Mouse (Mus musculus): Measurements from ENCODE around the gene Cd3d.
A peak's percentile ranks its signal among the peaks of the same experiment; 100 is the strongest.
"Not testable (repeated sequence)": the region's sequence is repeated elsewhere in the genome, so short reads cannot be mapped to it uniquely, and the experiment has no call there.

Cd3d gene

DNA sequence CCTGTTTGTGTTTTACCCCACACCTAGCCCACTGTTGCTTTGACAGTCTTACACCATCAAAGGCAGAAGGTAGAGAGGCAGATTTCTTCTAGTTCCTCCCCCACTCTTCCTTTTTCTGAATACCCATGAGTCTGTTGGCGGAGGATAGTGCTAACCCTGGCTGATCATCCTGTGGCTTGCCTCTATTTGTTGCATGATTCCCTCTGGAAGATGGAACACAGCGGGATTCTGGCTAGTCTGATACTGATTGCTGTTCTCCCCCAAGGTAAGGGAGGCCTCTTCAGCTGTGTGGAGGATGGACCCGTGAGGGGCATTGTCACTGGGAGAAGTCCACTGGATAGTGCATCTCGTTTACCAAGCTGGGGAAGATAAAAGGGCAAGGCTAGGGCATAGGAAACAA, at the start of gene Cd3d:
TSS of gene Cd3d (plus strand) at position 111 of the 400 bp plus-strand sequence.
- DNase-seq (ENCODE audit: low spot score) = no peak

DNA sequence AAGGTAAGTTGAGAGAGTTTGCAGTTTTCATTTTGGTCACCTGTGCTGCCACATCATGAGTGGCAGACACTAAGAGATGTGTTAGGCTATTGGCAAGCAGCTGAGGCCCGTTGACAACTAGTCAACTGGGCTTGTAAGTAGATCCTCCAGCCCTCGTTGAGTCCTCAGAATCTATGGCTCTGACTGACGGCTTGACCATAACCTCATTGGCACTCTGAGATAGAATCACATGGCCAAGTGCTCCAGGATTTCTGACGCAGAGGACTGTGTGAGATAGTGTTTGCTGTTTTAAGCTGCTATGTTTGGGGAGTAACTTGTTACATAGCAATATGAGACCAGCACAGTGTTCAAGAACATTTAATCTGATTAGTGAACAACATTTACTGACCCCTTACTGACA, 39.8 kb upstream of the Cd3d start:
- no peak for DNase-seq (ENCODE audit: low spot score)

DNA sequence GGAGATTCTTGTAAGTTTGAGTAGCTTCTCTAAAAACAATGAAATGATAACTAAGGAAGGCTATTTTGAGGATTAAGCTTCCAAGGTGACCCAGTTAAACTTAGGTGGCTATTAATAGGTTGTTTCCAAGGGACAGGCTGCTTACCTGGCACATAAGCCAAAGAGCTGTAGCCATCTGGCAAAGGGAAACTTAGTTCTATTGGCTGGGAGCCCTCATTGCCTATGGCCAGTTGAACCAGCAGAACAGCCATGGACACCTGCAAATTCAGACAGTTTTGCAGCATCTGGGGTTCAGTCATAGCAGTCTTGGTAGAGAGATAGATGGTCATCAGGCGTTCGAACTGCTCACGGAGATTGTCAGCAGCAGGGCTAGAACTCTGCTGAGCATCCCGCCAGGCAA, 39.2 kb upstream of the Cd3d start:
- no peak for DNase-seq (ENCODE audit: low spot score)

DNA sequence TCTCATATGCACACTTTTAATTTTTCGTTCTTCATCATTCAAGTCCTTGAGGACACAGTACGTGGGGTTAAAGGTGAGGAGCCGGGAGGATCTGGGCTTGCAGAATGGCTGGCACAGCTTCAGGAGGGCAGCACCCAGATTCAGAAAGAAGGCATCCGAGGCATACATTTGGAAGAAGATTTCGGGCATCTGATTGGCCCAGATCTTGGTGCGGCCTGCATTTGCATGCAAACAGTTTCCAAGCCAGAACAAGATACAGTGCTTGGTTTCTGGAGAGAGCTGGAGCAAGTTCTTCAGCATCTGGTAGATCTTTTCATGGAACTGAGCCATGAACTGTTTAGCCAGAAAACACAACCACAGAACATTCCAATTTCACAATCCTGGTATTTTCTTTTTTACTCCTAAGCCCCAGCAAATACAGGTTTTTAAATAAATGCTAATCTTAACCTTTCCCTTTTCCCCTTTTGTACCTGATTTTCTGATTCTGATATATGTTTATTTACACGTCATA, 35.3 kb upstream of the Cd3d start:
- DNase-seq (ENCODE audit: low spot score) = no peak

DNA sequence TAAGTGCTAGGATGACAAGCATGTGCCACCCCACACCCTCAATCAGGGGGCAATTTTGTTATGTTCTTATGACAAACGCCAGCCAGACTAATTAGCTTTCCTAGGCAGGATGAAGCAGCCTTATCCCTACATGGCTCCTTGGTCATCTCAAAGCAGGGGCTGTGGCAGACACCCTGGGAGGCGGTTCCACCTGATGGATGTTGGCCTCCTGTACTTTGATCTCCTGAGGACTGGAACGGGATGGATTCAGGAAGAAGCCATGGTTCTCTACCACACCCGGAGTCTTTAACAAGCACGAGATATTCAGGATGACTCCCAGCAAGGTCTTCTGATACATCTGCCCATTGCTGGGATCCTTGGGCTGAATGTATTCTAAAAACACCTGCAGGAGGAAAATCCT, 33.8 kb upstream of the Cd3d start:
- no peak for DNase-seq (ENCODE audit: low spot score)

DNA sequence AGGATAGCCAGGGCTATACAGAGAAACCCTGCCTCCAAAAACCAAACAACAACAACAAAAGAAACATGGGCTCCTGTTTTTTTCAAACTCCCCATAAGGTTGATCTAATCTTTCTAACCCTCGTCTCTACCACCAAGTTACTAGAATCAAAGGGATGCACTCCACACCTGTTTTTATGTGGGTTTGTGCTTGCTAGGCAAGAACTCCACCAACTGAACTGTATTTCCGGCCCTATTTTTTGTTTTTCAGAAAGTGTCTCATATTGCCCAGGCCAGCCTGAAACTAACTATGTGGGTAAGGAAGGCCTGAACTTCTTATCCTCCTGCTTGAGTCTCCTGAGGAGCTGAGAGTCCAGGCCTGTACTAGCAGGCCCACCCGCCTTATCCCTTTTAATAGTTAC, 27.2 kb upstream of the Cd3d start:
- DNase-seq (ENCODE audit: low spot score) = no peak

DNA sequence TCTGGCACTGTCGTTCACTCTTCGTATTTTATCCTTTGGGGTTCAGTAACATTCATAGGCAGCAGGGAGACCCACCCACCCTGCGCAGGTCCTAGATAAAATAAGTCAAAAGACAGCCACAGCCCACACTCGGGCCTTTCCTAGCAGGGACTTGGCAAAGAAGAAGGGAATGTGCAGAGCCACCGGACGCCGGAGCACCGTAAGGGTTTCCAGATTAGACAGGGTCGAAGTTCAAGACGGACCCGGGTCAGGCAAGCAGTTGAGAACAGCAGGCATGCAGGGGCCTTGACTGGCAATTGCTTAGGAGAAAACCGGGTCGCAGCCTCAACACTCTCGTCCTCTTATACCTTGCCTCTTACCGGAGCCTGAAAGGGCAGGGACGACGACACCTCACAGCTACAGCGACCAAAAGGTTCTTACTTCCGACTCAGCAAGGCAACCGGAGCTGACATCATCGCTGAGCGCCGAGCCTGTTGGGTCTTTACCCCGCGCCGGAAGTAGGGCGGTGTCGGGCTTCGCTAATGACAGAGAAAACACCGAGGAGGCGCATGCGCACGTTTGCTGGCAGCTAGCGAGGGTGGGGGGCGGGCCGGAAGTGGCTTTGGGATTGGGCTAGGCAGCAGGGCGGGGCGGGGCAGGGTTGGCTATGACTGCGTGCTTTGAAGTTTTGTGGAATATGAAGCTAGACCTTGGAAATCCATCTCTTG, 16.3 kb upstream of the Cd3d start, which contains the start of gene Ube4a:
TSS of gene Ube4a (minus strand) at position 475 of the 707 bp plus-strand sequence.
- DNase-seq (ENCODE audit: low spot score) = peak; percentile 98

DNA sequence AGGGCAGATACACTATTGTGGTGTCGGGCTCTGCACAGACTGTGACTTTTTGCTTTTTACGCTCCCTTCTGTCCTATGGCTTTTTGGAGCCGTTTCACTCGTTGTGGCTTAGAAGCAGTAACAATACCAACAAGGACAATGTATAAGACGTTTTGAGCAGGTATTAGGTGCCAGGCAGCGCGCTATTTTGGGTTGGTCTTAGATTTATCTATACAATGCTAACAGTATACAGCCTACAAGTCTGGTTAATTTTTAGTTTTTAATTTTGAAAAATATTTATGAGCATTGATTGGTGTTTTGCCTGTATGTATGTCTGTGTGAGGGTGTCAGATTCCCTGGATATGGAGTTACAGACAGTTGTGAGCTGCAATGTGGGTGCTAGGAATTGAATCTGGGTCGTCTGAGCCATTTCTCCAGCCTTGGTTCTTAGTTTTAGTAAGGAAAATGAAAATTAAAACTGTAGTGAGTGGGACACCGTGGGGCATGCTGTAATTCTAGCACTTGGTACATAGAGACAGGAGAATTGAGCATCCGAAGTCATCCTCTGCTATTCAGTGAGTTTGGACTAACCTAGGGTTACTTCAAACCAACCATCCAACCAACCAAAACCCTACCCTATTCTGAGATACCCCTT, 15.6 kb upstream of the Cd3d start:
- DNase-seq (ENCODE audit: low spot score) = no peak

DNA sequence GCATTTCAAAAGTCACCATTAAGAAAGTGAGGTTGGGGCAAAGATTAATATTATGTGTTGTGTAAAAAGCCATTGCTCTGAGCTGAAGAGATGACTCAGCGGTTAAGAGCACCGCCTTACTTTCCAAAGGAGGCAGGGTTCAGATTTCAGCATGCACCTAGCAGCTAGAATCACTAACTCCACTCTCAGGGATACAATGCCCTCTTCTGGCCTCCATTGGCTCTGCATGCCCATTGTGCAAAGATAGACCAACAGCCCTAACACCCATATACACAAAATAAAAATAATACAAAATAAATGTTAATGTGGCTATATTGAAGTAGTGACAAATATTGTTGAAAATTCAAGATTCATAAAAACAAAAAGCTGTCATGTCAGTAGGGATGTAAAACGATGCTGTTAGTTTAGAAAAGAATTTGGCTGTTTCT, 14.8 kb upstream of the Cd3d start:
- DNase-seq (ENCODE audit: low spot score) = peak; percentile 42

DNA sequence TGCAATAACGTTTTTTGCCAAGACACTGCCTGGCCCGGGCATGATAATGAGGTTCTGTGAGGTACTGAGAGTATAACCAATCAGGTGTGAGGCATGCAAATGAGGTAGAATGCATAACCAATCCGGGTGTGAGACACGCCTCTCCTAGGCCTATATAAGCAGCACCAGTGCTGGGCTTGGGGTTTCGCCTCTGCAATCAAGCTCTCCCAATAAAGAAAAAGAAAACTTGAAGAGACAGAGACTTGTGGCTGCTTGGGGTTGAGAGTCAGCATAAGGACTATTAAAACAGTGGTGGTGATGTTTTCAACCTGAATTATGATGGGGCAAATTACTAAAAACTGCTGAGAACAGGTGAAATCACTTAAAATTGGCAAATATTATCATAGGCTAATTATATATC, 13.8 kb upstream of the Cd3d start:
- DNase-seq (ENCODE audit: low spot score) = not testable (repeated sequence)

DNA sequence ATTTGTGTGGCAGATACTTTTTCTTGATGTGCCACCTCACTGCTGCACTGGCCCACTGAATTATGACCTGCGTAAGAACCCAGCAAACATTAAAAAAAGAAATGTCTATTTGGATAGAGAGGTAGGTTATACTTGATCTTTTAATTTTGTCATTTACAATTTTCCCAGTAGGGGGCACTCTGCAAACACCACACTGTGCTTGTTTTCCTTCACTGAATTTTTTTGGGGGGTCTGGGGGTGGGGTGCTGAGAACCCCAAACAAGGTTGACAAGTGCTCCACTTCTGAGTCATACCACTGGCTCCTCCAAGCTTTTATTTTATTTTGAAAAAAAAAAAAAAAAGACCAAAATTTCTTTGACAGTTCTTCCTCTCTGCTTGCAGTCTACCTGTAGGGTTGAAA, 12.1 kb upstream of the Cd3d start:
- no peak for DNase-seq (ENCODE audit: low spot score)

DNA sequence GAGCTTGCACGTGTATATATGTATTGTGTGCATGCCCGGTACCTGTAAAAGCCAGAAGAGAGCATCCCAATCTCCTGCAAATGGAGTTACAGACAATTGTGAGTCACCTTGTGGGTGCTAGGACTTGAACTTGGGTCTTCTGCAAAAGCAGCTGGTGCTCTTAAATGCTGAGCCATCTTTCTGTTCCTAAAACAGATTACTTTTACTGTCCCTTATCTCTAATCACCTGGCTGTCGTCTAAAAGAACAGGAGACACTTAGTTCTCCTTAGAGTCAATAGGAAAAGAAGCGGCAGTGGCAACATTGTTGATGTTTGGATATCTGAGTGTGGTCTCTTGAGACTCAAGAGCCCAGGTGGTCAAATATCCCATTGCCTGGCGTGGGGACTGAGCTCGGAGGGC, 3.8 kb upstream of the Cd3d start:
- DNase-seq (ENCODE audit: low spot score) = peak; percentile 39

DNA sequence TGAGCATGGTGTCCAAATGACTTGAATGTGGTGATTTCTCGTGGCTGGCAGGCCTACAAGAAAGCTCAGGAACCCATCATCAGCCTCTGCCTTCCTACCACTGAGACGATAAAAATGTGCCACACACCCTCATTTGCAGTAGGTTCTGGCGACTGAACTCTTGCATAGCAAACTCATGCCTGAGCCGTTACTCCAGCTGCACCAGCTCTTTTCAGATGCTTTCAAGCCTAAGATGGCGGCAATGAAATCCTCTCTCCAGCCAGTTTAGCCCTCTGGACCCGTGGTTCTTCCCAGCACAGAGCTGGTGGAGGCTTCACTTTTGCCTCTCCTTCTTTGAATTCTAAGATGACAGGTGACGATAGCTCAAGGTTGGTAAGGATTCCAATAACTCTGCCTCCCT, 1.8 kb upstream of the Cd3d start:
- no peak for DNase-seq (ENCODE audit: low spot score)

DNA sequence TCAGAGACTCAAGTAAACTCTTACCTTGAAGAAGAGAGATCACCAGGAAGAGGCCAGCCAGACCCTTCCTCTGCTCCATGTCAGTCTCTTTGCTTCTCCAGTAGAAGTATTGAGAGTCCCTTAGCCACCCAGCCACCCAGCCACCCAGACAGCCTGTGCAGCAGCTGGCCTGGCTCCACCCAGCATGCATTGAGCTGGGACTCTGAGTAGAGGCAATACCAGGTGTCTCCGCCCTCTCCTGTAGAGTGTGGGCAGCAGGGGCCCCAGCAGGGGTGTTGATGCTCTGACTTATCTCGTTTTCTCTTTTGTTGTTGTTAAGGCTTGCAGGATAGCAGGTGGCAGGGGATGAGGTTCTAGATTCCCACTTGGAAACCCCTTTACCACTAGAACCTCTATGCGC, 1.3 kb upstream of the Cd3d start, which contains the start of gene Cd3g:
TSS of gene Cd3g (minus strand) at position 190 of the 400 bp plus-strand sequence.
- no peak for DNase-seq (ENCODE audit: low spot score)

DNA sequence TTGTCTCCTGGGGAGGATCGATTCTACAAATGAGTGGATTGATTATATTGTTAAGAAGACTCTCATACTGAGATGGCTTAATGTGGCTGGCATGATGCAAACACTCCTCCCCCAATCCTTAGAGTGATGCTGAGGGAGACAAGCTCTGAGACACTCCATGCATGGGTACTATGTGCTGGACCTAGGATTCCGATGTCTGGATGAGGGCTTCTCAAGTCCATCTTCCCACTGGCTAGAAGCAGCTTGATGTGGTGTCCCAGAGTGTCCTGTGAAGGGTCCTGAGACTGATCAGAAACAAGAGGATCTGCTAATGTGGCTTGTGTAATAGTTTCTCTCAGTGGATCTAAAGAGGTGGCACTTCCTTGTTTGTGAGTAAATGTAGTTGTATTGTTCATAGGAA, 482 bp upstream of the Cd3d start:
- no peak for DNase-seq (ENCODE audit: low spot score)

DNA sequence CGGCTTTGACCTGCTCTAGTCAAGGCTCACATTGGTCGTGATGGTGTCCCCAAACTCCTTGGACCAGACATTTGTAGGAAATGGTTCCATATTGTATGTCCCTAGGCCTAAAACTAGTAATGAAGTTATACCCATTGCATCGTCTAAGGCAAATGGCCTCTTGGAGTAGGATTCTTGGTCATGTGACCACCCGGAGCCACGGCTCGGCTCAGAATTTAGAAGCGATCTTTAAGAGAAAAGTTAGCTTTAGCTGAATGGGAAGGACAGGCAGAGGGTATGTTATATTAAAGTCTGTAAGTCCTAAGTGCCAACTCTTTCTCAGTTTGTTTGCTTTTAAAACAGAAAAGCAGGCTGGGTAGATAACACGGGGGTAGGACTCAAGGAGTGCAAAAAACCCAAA, 495 bp downstream of the Cd3d start:
- DNase-seq (ENCODE audit: low spot score) = no peak

DNA sequence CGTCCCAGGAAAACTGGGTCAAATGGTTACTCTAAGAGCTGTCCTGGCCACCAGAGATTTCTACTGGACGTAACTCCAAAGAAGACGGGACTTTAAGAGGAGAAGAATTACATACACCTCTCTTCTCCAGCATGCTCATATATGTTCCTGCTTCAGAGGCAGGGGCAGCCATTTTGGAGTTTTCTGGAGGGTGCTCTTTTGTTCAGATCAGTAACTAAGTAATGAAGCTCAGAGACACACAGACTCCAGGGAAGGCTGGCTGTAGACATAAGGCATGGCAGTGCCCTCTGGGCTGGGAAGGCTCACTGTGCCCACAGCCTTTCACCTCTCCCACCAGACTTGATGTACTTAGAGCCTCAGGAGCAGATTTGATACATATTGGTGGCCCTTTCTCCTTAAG, 945 bp downstream of the Cd3d start:
- DNase-seq (ENCODE audit: low spot score) = no peak

DNA sequence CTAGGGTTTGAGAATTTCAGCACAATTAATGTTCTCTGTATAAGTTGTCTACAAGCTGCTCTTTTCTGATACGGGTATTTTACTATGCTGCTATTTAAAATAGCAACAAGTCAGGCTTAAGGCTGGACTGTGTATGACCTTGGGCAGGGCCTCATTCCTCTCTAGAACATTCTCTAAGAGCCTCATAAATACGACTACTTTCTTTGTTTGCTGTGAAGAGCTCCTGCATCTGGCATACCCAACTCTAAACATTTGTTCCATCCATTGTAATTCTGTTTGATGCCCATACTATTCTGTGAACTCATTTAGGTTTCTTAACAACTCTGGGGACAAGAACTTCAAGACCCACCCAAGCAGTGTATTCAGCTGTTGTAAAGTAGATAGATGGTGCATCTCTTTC, 1.4 kb downstream of the Cd3d start:
- DNase-seq (ENCODE audit: low spot score) = no peak

DNA sequence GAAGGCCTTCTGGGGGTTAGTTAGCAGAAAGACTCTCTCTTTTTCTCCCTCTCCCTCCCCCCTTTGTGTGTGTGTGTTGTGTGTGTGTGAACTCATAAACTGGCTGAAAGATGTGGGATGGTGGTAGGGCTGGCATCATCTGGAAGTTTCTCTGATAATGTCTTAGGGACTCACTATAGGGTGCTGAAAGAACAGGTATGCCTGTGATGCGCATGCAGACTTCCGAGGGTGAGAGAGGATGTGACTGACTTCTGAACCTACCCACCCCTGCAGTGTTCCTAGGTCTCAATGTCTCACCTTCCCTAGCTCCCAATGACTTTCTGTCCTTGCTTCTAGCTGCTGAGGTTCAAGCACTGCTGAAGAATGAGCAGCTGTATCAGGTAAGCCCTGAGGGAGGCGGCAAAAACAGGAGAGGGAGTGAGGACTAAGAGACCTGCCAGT, 4.2 kb downstream of the Cd3d start:
- DNase-seq (ENCODE audit: low spot score) = no peak

DNA sequence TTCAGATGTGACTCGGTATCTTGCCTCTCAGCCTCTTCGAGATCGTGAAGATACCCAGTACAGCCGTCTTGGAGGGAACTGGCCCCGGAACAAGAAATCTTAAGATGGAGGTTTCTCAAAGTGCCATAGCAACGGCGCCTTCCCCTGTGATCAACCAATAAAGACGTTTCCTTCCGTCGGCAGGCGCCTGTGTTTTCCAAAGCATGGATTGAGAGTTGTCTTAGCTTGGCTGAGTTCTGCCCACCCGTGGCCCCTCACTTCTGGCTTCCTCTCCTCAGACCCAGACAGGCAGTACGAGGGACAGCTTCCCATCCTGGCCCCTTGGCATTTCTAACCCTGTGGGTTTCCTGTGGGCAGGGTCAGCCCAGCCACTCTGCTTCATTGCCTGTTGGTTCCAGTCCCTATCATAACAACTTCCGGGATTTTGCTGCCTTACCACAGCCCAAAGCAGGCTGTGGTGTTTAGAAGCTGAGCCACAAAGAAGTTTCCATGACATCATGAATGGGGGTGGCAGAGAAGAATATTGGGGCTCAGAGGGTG, 4.7 kb downstream of the Cd3d start:
- no peak for DNase-seq (ENCODE audit: low spot score)

DNA sequence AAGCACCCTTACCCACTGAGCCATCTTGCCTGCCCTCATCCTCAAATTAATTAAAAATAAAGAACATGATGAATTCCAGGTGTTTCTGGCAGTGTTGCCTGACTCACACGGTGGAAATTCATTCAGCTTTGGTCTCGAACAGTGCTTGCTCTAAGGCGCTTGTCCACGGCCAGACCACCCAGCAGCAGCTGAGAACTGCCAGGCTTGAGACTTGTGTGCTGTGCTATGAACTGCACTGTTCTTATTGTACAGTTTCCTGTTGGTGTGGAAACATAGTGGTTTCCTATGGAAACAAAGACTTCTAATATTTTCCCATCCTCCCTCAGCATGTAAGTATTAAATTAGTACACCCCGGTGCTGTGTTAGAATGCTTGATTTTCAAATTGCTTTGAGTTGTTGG, 5.4 kb downstream of the Cd3d start:
- no peak for DNase-seq (ENCODE audit: low spot score)

DNA sequence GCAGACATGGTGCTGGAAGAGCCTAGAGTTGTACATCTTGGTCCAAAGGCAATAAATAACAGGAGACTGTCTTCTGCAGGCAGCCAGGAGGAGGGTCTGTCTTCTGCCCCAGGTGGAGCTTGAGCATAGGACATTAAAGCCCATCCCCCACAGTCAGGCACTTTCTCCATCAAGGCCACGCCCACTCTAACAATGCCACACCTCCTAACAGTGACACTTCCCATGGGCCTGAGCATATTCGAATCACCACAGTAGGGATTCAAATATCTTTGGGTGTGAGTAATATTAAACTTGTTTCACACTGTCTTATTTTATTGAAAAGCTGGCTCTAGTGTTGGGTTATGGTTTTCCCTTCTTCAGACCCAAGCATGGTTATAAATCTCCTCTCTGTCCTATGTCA, 10.2 kb downstream of the Cd3d start:
- DNase-seq (ENCODE audit: low spot score) = no peak

DNA sequence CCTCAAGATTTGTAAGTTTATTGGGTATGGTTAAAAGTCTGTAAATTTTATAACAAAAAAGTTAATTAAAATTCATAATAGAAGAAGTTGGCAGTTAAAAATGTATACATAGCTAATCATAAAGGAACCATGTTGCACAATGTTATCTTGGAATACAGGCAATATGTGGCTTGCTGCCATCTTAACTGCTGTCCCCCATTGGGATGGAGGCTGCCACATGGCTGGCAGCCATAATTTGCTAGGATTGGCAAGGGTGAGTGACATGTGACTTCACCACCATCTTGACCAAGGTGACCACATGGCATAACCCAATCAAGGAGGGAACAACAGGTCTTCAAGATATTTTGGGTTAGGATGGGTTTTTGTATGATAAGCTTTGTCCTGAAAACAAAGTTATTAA, 10.7 kb downstream of the Cd3d start:
- DNase-seq (ENCODE audit: low spot score) = no peak

Data from testis, postnatal 14 days (tissue).